Mouse (Mus musculus): ENCODE data around the gene Plcg2.

Gene Plcg2

DNA sequence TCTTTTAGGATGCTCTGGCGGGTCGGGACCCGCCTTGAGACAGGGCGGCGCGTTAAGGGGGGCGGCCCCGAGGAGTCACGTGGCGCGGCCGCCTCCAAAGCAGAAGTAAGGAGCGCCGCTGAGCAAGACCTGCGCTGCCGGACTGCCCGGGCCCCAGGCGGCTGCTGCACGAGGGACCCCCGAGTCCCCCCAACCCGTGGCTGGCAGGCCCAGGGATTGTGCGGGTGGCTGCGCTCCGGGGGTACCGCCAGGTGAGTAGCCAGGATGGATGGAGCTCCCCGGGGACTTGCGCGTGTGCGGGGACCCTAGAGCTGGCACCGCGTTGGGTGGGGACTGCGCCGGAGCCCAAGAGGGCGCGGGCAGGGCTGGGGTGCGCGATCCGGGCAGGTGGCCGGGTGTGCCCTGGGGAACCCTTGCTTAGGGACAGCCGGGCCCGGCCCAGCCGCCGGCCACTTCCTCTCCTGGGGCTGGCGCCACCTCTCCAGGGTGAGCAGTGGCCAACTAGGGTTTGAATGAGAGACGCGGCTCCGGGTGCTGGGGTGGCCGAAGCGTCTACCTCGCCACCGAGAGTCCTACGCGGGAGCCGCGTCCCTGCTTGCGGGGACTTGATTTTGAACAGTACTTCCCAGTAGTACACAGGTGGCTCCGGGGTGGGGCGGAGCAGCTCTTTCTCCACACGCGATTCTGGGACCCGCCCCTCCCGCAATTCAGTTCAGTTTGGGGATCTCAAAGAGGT, at the start of gene Plcg2:
Gene Plcg2 (plus strand): TSS at position 113 of the 736 bp plus-strand sequence.
- DNase-seq (ENCODE audit: low read depth, low spot score), result peak; percentile 79
- Histone ChIP-seq H3K36me3 (ENCODE audit: control insufficient read depth, insufficient read depth, low read length, poor library complexity, severe bottlenecking) (no peaks in the 10 kb centered on the region), H3K27me3 (ENCODE audit: control insufficient read depth, insufficient read depth, low read length, poor library complexity, severe bottlenecking) (no peaks in the 10 kb centered on the region)

DNA sequence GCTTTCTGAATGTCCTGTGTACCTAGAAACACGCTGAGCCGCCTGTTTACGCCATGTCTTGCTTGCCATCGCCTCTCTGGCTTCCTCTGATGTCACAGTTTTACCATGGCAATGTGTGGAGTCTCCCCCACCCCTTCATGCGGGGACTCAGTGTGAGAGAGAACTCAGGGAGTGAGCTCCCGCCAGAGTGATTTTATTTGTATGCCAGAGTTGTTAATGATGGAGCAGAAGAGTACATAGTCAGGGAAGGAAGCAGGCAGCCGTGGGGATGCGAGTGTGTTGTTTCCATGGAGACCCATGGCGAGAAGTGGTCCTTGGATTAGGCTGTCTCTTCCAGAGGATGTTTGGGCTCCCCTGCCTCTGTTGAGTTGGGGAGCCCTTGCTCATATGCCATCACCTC, 47.0 kb upstream of the Plcg2 start:
- no peak for DNase-seq (ENCODE audit: low read depth, low spot score)
- H3K36me3 ChIP-seq (ENCODE audit: control insufficient read depth, insufficient read depth, low read length, poor library complexity, severe bottlenecking), result peaks cover 7% of the 10 kb centered on the region
- no peaks in the 10 kb centered on the region for H3K27me3 ChIP-seq (ENCODE audit: control insufficient read depth, insufficient read depth, low read length, poor library complexity, severe bottlenecking)

DNA sequence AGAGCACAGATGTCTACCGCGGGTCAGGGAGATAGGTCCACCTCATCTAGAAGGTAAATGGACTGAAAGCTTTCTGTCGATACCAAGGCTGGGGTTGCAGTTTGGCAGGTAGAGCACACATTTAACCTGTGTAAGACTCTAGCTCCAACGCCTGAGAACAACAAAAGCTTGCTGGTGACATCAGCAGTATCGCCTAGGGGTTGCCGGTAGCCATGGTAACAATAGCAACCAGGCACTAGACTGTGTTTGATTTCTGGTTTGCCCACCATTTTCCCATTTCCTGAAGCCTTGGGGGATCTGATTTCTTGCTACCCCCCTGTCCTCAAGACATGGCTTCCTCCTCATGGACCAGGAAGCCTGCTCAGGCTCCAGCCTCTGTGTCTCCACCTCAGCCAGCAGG, 44.1 kb upstream of the Plcg2 start:
- no peaks in the 10 kb centered on the region for H3K27me3 ChIP-seq (ENCODE audit: control insufficient read depth, insufficient read depth, low read length, poor library complexity, severe bottlenecking)
- no peak for DNase-seq (ENCODE audit: low read depth, low spot score)

DNA sequence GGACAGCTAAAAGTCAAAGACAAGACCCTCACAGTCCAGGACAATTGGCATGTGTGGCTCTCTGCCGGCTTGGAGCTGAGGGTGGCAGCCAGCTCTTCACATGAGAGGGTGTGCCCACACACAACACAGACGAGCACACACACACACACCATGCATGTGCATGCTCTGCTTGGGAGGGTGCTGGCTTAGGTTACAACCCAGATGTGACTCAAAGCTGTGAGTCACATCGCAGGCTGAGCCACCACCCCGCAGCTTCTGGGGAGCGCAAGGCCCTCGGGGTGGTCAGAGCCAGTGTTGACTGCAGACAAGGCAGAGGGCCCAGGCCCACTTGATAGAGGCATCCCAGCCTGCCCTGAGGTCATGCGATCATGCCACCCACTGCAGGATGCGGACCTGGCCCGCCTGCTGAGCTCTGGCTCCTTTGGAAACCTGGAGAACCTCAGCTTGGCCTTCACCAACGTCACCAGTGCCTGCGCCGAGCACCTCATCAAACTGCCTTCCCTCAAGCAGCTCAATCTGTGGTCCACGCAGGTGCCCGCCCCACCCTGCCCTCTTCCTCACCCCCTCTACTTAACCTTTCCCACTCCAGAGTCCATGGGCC, 43.5 kb upstream of the Plcg2 start:
- H3K36me3 ChIP-seq (ENCODE audit: control insufficient read depth, insufficient read depth, low read length, poor library complexity, severe bottlenecking), result peaks cover 6% of the 10 kb centered on the region
- H3K27me3 ChIP-seq (ENCODE audit: control insufficient read depth, insufficient read depth, low read length, poor library complexity, severe bottlenecking), result no peaks in the 10 kb centered on the region
- no peak for DNase-seq (ENCODE audit: low read depth, low spot score)

More for the DNA sequence above, 44.1 kb upstream of the Plcg2 start:
- H3K36me3 ChIP-seq (ENCODE audit: control insufficient read depth, insufficient read depth, low read length, poor library complexity, severe bottlenecking), result peaks cover 4% of the 10 kb centered on the region

DNA sequence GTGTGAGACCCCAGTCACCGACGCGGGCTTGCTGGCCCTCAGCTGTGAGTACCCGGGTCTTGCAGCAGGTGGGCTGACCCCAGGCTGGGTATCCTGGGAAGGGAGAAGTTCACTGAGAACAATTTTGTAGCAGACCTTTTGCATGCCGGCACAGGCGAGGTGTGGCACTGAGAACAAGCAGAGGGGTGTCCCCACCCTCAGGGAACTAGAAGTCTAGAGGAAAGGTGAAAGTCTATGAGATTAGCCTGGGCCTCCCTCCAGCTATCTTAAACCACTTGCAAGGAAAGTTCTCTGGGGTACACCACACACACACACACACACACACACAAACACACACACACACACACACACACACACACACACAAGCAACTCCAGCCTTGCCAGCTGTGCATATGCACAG, 42.4 kb upstream of the Plcg2 start:
- no peaks in the 10 kb centered on the region for H3K27me3 ChIP-seq (ENCODE audit: control insufficient read depth, insufficient read depth, low read length, poor library complexity, severe bottlenecking)
- no peak for DNase-seq (ENCODE audit: low read depth, low spot score)
- H3K36me3 ChIP-seq (ENCODE audit: control insufficient read depth, insufficient read depth, low read length, poor library complexity, severe bottlenecking), result peaks cover 6% of the 10 kb centered on the region

DNA sequence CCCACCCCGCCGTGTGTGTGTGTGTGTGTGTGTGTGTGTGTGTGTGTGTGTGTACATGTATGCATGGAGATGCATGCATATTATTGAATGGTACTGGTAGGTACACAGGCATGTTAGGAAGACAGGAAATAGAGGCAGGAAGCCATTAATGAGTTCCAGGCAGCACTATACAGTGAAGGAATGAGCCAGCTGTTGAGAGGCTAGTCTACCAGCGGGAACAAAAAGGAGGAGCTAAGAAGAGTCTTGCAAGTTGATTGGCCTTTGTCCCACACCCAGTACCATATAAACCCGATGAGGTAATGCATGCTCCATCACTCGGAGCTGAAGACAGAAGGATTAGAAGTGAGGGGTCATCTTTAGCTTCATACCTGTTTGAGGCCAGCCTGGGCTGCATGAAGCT, 39.7 kb upstream of the Plcg2 start:
- DNase-seq (ENCODE audit: low read depth, low spot score), result no peak
- H3K27me3 ChIP-seq (ENCODE audit: control insufficient read depth, insufficient read depth, low read length, poor library complexity, severe bottlenecking), result no peaks in the 10 kb centered on the region
- H3K36me3 ChIP-seq (ENCODE audit: control insufficient read depth, insufficient read depth, low read length, poor library complexity, severe bottlenecking), result peaks cover 3% of the 10 kb centered on the region; the same call in 1 of the 2 replicates

DNA sequence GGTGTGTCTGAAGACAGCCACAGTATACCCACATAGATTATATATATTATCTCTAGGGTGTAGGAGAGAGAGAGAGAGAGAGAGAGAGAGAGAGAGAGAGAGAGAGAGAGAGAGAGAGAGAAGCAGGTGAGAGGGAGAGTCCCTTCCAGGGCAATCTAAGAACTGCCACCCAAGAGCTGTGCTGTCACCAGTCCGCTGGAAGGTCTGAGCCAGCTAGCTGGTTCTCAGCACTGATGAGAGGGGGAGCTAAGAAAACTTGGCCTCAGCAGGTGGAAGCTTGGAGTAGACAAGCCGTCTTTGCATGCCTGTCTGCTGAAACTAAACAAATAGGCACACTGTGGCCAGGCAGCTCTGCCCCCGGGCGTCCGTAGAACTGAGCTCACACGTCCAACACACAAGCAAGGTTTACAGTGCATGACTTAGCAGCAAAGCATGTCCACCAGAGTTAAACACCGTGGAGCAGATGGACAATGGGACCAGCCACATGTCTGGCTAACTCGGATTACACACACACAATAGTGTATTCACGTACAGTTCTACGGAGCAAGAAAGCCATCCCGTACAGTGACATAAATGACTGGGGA, 35.3 kb upstream of the Plcg2 start:
- no peaks in the 10 kb centered on the region for H3K27me3 ChIP-seq (ENCODE audit: control insufficient read depth, insufficient read depth, low read length, poor library complexity, severe bottlenecking)
- H3K36me3 ChIP-seq (ENCODE audit: control insufficient read depth, insufficient read depth, low read length, poor library complexity, severe bottlenecking), result 0 out of 2 replicates have a peak, but pooled peaks cover 1% of the 10 kb centered on the region
- no peak for DNase-seq (ENCODE audit: low read depth, low spot score)

DNA sequence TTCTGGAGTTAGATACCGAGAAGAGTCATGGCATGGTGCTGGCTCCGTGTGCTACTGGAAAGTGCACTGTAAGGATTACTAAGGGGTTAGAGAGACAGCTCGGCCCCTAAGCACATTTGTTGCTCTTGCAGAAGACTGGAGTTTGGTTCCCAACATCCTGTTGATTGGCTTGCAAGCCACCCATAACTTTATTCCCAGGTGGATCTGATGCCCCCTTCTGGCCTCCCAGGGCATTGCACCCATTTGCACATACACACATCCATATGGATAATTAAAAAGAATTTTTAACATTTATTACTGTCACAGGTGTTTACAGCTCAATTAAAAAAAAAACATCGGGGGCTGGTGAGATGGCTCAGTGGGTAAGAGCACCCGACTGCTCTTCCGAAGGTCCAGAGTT, 33.6 kb upstream of the Plcg2 start:
- Histone ChIP-seq H3K27me3 (ENCODE audit: control insufficient read depth, insufficient read depth, low read length, poor library complexity, severe bottlenecking) (no peaks in the 10 kb centered on the region), H3K36me3 (ENCODE audit: control insufficient read depth, insufficient read depth, low read length, poor library complexity, severe bottlenecking) (0 out of 2 replicates have a peak, but pooled peaks cover under 1% of the 10 kb centered on the region)
- no peak for DNase-seq (ENCODE audit: low read depth, low spot score)

DNA sequence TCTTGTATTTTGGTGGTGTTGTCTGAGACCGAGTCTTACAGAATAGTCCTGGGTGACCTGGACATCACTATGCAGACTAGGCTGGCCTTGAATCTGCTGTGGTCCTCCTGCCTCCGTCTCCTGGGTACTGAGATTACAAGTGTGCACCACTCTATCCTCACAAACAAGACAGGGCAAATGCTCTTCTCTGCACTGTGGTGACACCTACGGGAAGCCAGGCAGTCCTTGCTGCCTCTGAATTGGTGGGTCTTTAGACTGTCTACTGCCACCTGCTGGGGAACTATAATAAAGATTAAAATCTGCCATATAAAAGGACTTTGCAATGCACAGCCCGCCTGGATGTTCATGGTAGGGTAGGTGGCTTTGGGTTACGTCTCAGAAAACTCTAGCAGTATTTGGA, 32.8 kb upstream of the Plcg2 start:
- Histone ChIP-seq H3K36me3 (ENCODE audit: control insufficient read depth, insufficient read depth, low read length, poor library complexity, severe bottlenecking) (no peaks in the 10 kb centered on the region), H3K27me3 (ENCODE audit: control insufficient read depth, insufficient read depth, low read length, poor library complexity, severe bottlenecking) (no peaks in the 10 kb centered on the region)
- DNase-seq (ENCODE audit: low read depth, low spot score), result peak; percentile 89

DNA sequence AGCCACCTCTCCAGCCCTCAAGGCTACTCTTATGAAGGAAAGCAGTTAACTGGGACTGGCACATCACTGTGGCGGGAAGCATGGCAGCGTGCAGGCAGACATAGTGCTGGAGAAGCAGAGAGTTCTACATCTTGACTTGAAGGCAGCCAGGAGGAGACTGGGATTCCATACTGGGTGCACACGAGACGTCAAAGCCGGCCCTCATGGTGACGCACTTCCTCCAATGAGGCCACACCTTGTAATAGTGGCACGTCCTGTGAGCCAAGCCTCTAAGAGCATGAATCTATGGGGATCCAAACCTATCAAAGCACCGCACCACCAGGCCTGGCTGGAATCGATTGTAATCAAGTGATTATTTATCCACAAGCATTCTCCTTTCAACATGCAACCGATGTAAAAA, 30.6 kb upstream of the Plcg2 start:
- Histone ChIP-seq H3K36me3 (ENCODE audit: control insufficient read depth, insufficient read depth, low read length, poor library complexity, severe bottlenecking) (no peaks in the 10 kb centered on the region), H3K27me3 (ENCODE audit: control insufficient read depth, insufficient read depth, low read length, poor library complexity, severe bottlenecking) (no peaks in the 10 kb centered on the region)
- DNase-seq (ENCODE audit: low read depth, low spot score), result no peak

DNA sequence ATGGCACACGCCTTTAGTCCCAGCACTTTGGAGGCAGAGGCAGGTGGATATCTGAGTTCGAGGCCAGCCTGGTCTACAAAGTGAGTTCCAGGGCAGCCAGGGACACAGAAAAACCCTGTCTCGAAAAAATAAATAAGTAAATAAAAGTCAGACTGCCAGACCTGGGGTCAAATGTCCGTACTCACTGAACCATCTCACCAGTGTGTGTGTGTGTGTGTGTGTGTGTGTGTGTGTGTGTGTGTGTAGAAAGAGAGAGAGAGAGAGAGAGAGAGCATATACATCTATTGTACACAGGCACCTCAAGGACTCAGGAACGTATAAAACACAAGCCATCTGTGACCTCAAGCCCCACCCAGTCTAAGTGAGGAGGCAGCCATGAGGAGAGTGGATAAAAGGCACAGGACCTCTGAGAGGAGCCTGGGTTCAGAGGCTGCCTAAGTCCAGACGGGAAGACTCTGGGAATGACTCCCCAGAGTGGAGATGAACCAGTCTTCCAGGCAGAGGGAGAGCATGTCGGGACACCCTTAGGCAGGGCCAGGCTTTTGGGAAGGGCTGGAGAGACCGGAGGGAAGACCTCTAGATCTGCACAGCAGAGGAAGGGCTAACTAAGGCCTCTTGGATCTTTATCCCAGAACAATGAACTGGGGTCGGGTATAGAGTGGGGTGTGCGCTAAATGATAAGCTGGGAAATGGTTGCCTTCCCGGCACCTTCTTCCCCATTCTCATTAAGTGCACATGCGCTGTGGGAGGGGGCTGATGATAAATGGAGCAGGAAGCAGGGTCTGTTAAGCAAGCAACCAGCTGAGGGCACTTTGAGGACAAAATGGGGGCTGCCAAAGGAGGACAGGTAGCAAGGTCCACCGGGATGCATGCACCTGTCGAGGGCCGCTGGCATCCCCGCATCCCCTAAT, 28.4 kb upstream of the Plcg2 start:
- DNase-seq (ENCODE audit: low read depth, low spot score), result no peak
- H3K36me3 ChIP-seq (ENCODE audit: control insufficient read depth, insufficient read depth, low read length, poor library complexity, severe bottlenecking), result no peaks in the 10 kb centered on the region

DNA sequence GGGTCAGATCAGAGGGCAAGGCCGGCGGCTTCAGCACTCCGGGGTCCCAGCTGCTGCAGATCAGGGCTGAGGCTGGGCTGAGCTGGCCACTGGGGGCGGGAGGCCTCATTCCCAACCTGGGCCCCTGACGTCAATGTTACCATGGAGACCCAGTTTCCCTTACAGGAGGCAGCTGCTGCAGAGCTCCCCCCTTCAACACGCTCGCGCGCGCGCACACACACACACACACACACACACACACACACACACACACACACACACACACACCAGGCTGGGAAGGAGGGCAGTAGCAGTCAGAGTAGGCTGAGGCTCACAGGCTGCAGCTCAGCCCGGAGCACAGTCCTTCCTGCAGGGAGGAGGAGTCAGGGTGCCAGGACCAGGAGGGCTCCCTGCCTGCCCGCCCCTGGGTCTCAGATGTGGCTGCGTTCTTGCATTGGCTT, 27.7 kb upstream of the Plcg2 start:
- H3K36me3 ChIP-seq (ENCODE audit: control insufficient read depth, insufficient read depth, low read length, poor library complexity, severe bottlenecking), result no peaks in the 10 kb centered on the region
- DNase-seq (ENCODE audit: low read depth, low spot score), result peak; percentile 68
- H3K27me3 ChIP-seq (ENCODE audit: control insufficient read depth, insufficient read depth, low read length, poor library complexity, severe bottlenecking), result no peaks in the 10 kb centered on the region

More for the DNA sequence above, 28.4 kb upstream of the Plcg2 start:
- no peaks in the 10 kb centered on the region for H3K27me3 ChIP-seq (ENCODE audit: control insufficient read depth, insufficient read depth, low read length, poor library complexity, severe bottlenecking)

DNA sequence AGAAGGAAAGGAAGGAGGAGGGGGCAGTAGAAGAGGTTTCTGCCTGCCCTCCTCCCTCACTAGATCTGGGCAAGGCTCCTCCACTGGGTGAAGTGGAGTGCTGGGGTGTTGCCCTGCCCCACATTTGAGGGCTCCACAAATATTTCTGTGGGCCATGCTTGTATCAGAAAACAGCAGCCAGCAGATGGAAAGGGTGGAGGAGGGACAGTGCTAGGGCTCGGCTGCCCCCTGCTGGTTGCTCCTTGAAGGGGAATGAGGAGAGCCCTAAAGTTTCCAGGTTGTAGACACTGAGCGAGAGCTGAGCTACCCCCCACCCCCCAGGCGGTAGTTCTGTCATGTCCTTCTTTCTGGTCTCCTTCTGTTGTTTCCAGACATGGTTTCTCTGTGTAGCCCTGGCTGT, 26.9 kb upstream of the Plcg2 start:
- Histone ChIP-seq H3K36me3 (ENCODE audit: control insufficient read depth, insufficient read depth, low read length, poor library complexity, severe bottlenecking) (no peaks in the 10 kb centered on the region), H3K27me3 (ENCODE audit: control insufficient read depth, insufficient read depth, low read length, poor library complexity, severe bottlenecking) (no peaks in the 10 kb centered on the region)
- peak; percentile 85 for DNase-seq (ENCODE audit: low read depth, low spot score)

DNA sequence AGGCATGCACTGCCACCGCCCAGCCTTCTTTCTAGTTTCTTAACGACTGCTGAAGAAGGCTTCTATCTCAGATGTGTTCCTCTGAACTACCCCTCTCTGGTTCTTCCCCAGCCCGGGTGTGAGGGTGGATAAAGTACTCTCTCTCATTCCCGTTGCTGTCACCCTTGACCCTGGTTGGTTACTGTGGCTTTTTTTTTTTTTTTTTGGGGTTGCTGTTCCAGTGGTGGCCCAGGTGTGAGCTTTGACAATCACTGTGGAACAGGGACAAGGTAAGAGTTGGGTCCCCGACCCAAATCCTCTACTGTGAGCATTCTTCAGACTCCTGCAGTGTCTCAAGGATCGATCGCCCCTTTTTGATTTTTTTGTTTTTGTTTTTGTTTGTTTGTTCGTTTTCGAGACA, 26.4 kb upstream of the Plcg2 start:
- Histone ChIP-seq H3K27me3 (ENCODE audit: control insufficient read depth, insufficient read depth, low read length, poor library complexity, severe bottlenecking) (no peaks in the 10 kb centered on the region), H3K36me3 (ENCODE audit: control insufficient read depth, insufficient read depth, low read length, poor library complexity, severe bottlenecking) (no peaks in the 10 kb centered on the region)
- no peak for DNase-seq (ENCODE audit: low read depth, low spot score)
